Mouse (Mus musculus) midbrain, embryonic 10.5 days (tissue): ENCODE measurements at regions not wholly inside any gene's neighbourhood (a gene's known extent, or its start where the extent isn't known, plus 50 kb on each side); places are given as distances from the start of the nearest gene placed in this dataset.

Experiments used
- DNase-seq: peaks from one replicate; pipeline ENCODE4 v3.0.0-alpha.2; 2017; ENCODE audit warnings: low spot score
- H3K27ac ChIP-seq: fragments of 300-500 bp; sonication (generic); replicated peaks from 2 replicates; pipeline ENCODE4 v1.5.1; 2016; ENCODE audit warnings: mild to moderate bottlenecking
- H3K27me3 ChIP-seq: fragments of 300-500 bp; sonication (generic); 2 replicates; pipeline ENCODE4 v1.6.1; 2016; ENCODE audit warnings: low read depth, mild to moderate bottlenecking; ENCODE audit not compliant: poor library complexity, severe bottlenecking
- H3K36me3 ChIP-seq: fragments of 300-500 bp; sonication (generic); 2 replicates; pipeline ENCODE4 v1.6.1; 2016; ENCODE audit warnings: mild to moderate bottlenecking, moderate library complexity
- H3K4me1 ChIP-seq: fragments of 300-500 bp; sonication (generic); 2 replicates; pipeline ENCODE4 v1.6.1; 2016
- H3K4me3 ChIP-seq: fragments of 300-500 bp; sonication (generic); 2 replicates; pipeline ENCODE4 v1.5.1; 2016; ENCODE audit warnings: mild to moderate bottlenecking, moderate library complexity
- H3K9me3 ChIP-seq: fragments of 300-500 bp; sonication (generic); replicated peaks from 2 replicates; pipeline ENCODE4 v1.6.1; 2016; ENCODE audit warnings: mild to moderate bottlenecking
- WGBS: fragments of 180-500 bp; shearing (Covaris S2); methylation state at CpG from one replicate; pipeline ENCODE4 v1.1.7; 2016; 5-methylcytosine and 5-hydroxymethylcytosine counted together

DNA sequence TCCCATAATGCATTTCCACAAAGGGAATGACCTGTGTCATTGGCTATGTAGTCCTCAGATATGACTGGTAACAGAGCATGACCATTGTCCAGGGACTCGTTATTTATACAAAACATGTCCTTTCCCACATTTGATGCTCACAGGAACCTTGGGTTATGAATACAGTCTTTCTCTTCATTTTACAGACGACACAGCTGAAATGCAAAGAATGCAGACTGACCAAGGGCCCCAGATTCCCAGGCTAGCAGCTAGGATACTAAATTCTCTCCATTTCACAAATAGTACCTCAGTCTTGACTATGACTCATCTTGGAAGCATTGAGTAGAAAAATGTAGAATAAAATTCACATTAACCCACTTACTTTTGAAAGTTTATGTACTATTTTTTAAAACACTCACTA is 182.7 kb upstream of the Sox4 start:
- no peak overlapping the region for H3K27ac ChIP-seq
- no peaks in the 10 kb centered on the region for H3K27me3 ChIP-seq
- H3K36me3 ChIP-seq: no peaks in the 10 kb centered on the region
- H3K4me1 ChIP-seq: no peaks in the 10 kb centered on the region
- 84% methylated on average over 2 of the region's 2 CpGs for WGBS
- H3K9me3 ChIP-seq: peaks cover 5% of the 10 kb centered on the region; the same call in 1 of the 2 replicates
- no peak for DNase-seq
- H3K4me3 ChIP-seq: no peak overlapping the region

- no peak overlapping the region for H3K27ac ChIP-seq
- no peaks in the 10 kb centered on the region for H3K9me3 ChIP-seq
- H3K27me3 ChIP-seq: no peaks in the 10 kb centered on the region
- no peaks in the 10 kb centered on the region for H3K4me1 ChIP-seq
- H3K36me3 ChIP-seq: no peaks in the 10 kb centered on the region
- H3K4me3 ChIP-seq: no peak overlapping the region
- no peak for DNase-seq
Measured at GRCm38 (mm10) chr13:29127499-29127898, 174.0 kb upstream of the Sox4 start.

DNA sequence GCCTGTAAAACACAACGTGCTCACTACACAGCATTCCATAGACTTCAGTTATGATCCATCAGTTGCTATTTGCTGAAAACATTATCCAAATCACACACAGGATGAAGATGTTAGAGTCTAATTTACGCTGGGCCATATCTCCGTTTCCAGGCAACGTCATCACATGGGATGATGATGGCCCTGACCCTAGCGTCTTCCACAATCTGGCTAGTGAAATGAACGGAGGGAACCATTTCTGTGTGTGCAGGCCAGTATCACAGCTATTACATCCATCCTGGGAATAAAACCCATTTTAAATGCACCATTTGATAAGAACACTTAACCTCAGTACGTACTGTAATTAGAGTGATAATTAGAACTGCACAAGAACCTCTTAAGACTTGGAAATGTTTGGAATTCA is 170.0 kb upstream of the Sox4 start:
- Histone ChIP-seq H3K36me3 (no peaks in the 10 kb centered on the region), H3K9me3 (no peaks in the 10 kb centered on the region), H3K4me1 (no peaks in the 10 kb centered on the region), H3K27me3 (no peaks in the 10 kb centered on the region), H3K27ac (no peak overlapping the region), H3K4me3 (no peak overlapping the region)
- DNase-seq: no peak
- WGBS: 95% methylated on average over 7 of the region's 7 CpGs

- 84% methylated on average over 5 of the region's 5 CpGs for WGBS
- H3K27me3 ChIP-seq: no peaks in the 10 kb centered on the region
- no peaks in the 10 kb centered on the region for H3K36me3 ChIP-seq
- no peaks in the 10 kb centered on the region for H3K9me3 ChIP-seq
- no peak overlapping the region for H3K4me3 ChIP-seq
- no peak overlapping the region for H3K27ac ChIP-seq
- H3K4me1 ChIP-seq: no peaks in the 10 kb centered on the region
- no peak for DNase-seq
Measured at GRCm38 (mm10) chr13:29121121-29121520, 167.6 kb upstream of the Sox4 start.

- no peaks in the 10 kb centered on the region for H3K4me1 ChIP-seq
- no peak overlapping the region for H3K27ac ChIP-seq
- no peaks in the 10 kb centered on the region for H3K9me3 ChIP-seq
- 88% methylated on average over 1 of the region's 1 CpGs for WGBS
- H3K27me3 ChIP-seq: no peaks in the 10 kb centered on the region
- no peak overlapping the region for H3K4me3 ChIP-seq
- H3K36me3 ChIP-seq: no peaks in the 10 kb centered on the region
- no peak for DNase-seq
Measured at GRCm38 (mm10) chr13:29119357-29119756, 165.8 kb upstream of the Sox4 start.

- DNase-seq: no peak
- Histone ChIP-seq H3K36me3 (no peaks in the 10 kb centered on the region), H3K27ac (no peak overlapping the region), H3K4me1 (no peaks in the 10 kb centered on the region), H3K27me3 (no peaks in the 10 kb centered on the region), H3K4me3 (no peak overlapping the region), H3K9me3 (peaks cover 4% of the 10 kb centered on the region; the same call in 1 of the 2 replicates)
- WGBS: 92% methylated on average over 3 of the region's 3 CpGs
Measured at GRCm38 (mm10) chr13:29114998-29115495, 161.5 kb upstream of the Sox4 start.

DNA sequence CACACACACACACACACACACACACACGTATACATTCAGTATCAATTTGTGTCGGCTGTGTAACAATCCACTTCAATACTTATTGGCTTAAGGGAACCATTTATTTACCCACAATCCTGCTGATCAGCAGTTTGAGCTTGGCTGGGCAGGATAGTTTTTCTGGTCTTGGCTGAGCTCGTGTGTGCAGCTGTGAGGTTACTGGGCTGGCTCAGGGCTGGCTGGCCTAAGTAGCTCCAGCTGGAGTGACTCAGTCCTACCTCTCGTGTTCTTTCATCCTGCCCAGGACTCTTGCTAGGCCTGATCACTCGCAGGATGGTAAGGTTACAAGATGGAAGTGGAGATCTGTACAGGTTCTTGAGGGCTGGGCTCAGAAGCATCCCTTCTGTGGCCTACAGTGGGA is 156.6 kb upstream of the Sox4 start:
- Histone ChIP-seq H3K4me3 (no peak overlapping the region), H3K27ac (no peak overlapping the region), H3K36me3 (no peaks in the 10 kb centered on the region), H3K4me1 (no peaks in the 10 kb centered on the region), H3K27me3 (no peaks in the 10 kb centered on the region), H3K9me3 (peaks cover 4% of the 10 kb centered on the region; the same call in 1 of the 2 replicates)
- WGBS: 87% methylated on average over 5 of the region's 5 CpGs
- no peak for DNase-seq

GRCm38 (mm10) chr13:29109064-29109856 is 155.7 kb upstream of the Sox4 start:
- DNase-seq: no peak
- Histone ChIP-seq H3K27ac (no peak overlapping the region), H3K27me3 (no peaks in the 10 kb centered on the region), H3K4me3 (no peak overlapping the region), H3K4me1 (no peaks in the 10 kb centered on the region), H3K36me3 (no peaks in the 10 kb centered on the region), H3K9me3 (peaks cover 4% of the 10 kb centered on the region; the same call in 1 of the 2 replicates)
- WGBS: 88% methylated on average over 18 of the region's 18 CpGs

DNA sequence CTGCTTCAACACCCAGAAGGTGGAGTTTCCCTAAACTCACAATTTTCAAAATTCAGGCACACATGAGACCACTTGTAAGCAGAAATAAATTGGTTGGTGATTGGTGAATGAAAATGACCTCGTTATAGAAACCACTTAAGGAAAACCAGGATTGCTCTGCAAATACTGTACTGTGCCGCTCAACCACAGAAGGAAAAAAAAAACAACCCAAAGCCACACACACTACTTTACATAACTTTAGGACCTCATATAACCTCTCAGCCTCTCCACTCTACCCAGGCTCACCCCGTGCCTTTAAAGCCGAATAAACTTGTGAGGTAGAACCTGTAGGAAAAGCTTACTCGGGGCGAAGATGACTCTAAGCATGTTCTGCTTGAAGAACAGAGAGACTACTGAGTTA is 154.7 kb upstream of the Sox4 start:
- 95% methylated on average over 6 of the region's 6 CpGs for WGBS
- DNase-seq: no peak
- Histone ChIP-seq H3K9me3 (peaks cover 4% of the 10 kb centered on the region; the same call in 1 of the 2 replicates), H3K4me3 (no peak overlapping the region), H3K36me3 (no peaks in the 10 kb centered on the region), H3K4me1 (no peaks in the 10 kb centered on the region), H3K27me3 (no peaks in the 10 kb centered on the region), H3K27ac (no peak overlapping the region)

- H3K4me1 ChIP-seq: no peaks in the 10 kb centered on the region
- H3K4me3 ChIP-seq: no peak overlapping the region
- H3K27me3 ChIP-seq: no peaks in the 10 kb centered on the region
- WGBS: 87% methylated on average over 5 of the region's 5 CpGs
- no peaks in the 10 kb centered on the region for H3K36me3 ChIP-seq
- no peak overlapping the region for H3K27ac ChIP-seq
- H3K9me3 ChIP-seq: no peaks in the 10 kb centered on the region
- no peak for DNase-seq
Measured at GRCm38 (mm10) chr13:29092166-29092565, 138.7 kb upstream of the Sox4 start.

DNA sequence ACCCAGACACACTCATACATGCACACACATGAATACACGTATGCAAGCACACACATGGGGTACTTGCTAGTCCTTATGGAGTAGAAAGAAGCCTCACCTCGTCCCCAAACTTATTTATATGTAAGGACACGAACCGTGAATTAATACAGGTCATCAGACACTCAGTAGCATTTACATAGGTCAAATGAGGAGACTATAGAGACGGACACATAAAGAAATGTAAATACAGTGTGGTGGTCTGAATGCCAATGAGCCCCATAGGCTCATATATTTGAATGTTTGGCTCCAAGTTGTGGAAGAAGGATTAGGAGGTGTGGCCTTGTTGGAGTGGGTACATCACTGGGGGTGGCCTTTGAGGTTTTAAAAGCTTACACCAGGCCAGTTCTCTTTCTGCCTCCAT is 133.3 kb upstream of the Sox4 start:
- no peaks in the 10 kb centered on the region for H3K9me3 ChIP-seq
- no peak overlapping the region for H3K4me3 ChIP-seq

GRCm38 (mm10) chr13:29081064-29081463 is 127.6 kb upstream of the Sox4 start:
- no peak overlapping the region for H3K27ac ChIP-seq
- no peaks in the 10 kb centered on the region for H3K27me3 ChIP-seq
- H3K4me1 ChIP-seq: peaks cover 5% of the 10 kb centered on the region
- WGBS: 25% methylated on average over 2 of the region's 2 CpGs
- no peaks in the 10 kb centered on the region for H3K9me3 ChIP-seq
- H3K36me3 ChIP-seq: no peaks in the 10 kb centered on the region
- no peak for DNase-seq
- no peak overlapping the region for H3K4me3 ChIP-seq

More for the DNA sequence above, 133.3 kb upstream of the Sox4 start:
- no peak for DNase-seq
- Histone ChIP-seq H3K4me1 (no peaks in the 10 kb centered on the region), H3K36me3 (no peaks in the 10 kb centered on the region), H3K27ac (no peak overlapping the region), H3K27me3 (no peaks in the 10 kb centered on the region)
- WGBS: 80% methylated on average over 5 of the region's 5 CpGs

GRCm38 (mm10) chr13:29079841-29080240 is 126.3 kb upstream of the Sox4 start:
- Histone ChIP-seq H3K4me3 (no peak overlapping the region), H3K27me3 (no peaks in the 10 kb centered on the region), H3K36me3 (no peaks in the 10 kb centered on the region), H3K9me3 (no peaks in the 10 kb centered on the region), H3K4me1 (peaks cover 5% of the 10 kb centered on the region), H3K27ac (no peak overlapping the region)
- no peak for DNase-seq
- 93% methylated on average over 10 of the region's 10 CpGs for WGBS
